Mouse (Mus musculus) retina, embryonic 14.5 days (tissue): ENCODE results near the gene Egfl8.

Experiments
- DNase-seq: peaks from one replicate; pipeline ENCODE4 v3.0.0-alpha.2; 2015; ENCODE audit warnings: low spot score

Egfl8 gene

GRCm38 (mm10) chr17:34648141-34648890, 32.5 kb upstream of the Egfl8 start:
- no peak for DNase-seq

DNA sequence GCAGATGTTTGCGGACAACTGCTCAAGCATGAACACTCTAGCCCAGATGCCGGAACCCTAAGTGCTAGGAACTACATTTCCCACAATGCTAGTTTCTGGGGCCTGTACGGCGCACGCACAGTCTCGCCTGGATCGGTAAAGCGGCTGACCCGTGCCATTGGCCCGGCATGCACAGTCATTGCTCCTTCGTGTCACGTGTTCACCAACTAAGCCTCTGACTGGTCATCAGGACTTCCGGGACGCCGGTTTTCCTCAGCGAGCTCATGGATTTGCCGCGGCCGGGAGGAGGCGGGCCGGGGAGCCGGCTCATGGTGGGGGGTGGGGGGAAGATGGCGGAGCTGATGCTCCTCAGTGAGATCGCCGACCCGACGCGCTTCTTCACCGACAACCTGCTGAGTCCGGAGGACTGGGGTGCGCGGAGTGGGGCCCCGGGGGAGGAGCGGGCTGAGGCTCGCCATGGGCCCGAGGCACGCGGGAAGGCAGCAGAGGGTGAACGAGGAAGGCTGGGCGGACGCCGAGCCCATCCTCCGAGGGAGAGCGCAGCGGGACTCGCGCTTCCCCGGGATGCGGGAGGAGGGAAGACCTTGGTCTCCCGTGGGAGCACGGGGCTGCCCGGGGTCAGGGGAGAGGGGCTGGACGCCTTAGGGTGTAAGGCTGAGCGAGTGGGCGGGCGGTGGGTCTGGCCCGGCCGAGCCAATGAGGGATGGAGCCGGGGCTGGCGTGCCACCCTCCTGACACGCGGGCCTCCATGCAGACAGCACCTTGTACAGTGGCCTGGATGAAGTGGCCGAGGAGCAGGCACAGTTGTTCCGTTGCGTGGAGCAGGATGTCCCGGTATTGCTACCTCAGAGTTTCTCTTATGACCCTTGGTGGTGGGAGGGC, 31.4 kb upstream of the Egfl8 start, which contains the start of gene Atf6b:
Gene Atf6b (plus strand): TSS at position 241 of the 882 bp plus-strand sequence.
- DNase-seq, result peak; percentile 98

DNA sequence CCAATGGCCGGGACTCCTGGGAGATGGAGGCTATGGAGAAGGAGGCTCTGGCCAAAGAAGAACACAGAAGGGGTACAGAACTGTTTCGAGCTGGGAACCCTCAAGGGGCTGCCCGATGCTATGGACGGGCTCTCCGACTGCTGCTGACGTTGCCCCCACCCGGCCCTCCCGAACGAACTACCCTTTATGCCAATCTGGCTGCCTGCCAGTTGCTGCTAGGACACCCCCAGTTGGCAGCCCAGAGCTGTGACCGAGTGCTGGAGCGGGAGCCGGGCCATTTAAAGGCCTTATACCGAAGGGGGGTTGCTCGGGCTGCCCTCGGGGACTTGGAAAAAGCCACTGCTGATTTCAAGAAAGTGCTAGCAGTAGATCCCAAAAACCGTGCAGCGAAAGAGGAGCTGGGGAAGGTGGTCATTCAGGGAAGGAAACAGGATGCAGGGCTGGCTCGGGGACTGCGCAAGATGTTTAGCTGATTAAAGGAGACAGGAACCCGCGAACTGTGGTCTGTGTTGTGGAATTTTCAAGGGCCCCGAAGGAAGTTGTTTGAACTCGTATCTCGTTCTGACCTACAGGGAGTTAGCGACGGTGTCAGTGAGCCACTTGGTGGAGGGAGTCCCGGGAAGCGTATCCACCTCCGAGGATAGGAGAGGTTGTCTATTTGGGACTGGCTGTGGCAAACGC, 30.2 kb upstream of the Egfl8 start:
- DNase-seq, result no peak

DNA sequence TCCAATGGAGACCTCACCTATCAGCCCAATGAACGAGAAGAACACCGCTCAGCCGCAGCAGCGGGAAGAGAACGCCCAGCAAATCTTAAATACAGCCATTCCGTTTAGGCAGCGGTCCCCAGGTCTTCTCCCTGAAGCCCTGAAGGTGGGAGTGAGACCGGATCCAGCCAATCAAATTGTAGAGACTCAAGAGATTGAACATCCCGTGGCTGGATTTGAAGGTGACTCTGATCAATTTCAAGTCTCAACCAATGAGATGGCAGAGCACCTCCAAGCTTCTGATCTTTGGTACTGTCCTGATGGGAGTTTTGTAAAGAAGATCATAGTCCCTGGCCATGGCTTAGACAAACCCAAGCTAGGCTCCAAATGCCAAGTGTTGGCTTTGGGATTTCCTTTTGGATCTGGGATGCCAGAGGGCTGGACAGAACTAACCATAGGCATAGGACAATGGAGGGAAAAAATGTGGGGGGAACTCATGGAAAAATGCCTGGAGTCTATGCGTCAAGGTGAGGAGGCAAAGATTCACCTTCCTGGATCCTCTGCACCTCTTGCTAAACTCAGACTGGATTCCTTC, 29.6 kb upstream of the Egfl8 start:
- DNase-seq, result no peak

DNA sequence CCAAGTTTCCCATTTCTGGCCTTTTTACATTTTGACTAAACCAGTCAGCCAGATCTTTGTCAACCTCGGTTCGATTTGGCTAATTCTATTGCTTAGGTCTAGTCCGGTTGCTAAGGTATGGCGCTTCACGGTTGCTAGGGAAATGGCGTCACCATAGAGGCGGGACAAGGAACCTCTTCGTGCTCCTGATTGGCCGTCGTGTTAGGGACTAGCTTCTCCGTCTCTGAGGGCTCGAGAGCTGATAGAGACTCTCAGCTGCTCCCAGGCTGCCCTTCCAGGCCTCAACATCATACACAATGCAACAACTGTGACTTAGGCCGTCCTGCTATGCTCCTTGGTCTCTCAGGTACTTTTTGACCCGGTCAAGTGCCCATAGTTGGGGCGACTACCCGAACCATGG, 28.8 kb upstream of the Egfl8 start, which contains the start of gene Fkbpl:
Gene Fkbpl (plus strand): TSS at position 157 of the 400 bp plus-strand sequence.
- DNase-seq, result peak; percentile 98

- DNase-seq, result no peak
Observed at GRCm38 (mm10) chr17:34643944-34644343, 28.2 kb upstream of the Egfl8 start.

DNA sequence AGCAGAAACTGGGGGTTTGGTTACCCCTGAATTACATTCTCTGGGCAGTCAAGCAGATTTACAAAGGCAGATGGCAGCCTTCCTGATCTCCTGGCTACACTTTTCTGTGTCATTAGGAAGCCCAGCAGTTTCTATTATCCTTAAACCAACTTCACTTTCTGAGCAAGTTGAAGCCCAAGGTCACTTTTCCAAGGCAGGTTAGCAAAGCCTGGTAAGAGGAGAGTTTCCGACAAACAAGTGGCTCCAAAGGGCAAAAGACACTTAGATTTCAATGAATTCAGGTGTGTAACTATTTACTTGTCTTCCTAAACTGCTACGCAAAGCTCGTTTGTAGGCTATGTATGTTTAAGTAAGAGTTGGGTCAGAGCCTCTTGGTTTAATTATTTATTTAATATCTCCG, 27.6 kb upstream of the Egfl8 start:
- DNase-seq, result no peak

DNA sequence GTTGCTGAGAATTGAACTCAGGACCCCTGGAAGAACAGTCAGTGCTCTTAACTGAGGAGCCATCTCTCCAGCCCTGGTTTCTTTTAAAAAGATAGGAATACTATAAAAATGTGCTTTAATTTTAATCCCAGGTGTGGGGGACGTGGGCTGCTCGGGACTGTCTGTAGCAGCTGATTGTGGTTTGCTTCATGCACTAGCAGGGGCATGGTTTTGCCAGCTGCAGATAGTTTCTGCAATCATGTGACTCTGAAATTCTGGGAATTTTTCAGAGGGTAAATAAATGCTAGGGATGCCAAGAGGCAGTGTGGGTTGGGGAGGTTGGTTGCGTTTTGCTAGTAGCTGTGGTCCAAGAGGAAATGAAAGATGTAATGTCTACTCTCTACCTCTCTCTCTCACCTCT, 26.2 kb upstream of the Egfl8 start:
- no peak for DNase-seq

GRCm38 (mm10) chr17:34640778-34641601, 25.2 kb upstream of the Egfl8 start:
- DNase-seq, result peak; percentile 70

- no peak for DNase-seq
Observed at GRCm38 (mm10) chr17:34639461-34640255, 23.9 kb upstream of the Egfl8 start.

DNA sequence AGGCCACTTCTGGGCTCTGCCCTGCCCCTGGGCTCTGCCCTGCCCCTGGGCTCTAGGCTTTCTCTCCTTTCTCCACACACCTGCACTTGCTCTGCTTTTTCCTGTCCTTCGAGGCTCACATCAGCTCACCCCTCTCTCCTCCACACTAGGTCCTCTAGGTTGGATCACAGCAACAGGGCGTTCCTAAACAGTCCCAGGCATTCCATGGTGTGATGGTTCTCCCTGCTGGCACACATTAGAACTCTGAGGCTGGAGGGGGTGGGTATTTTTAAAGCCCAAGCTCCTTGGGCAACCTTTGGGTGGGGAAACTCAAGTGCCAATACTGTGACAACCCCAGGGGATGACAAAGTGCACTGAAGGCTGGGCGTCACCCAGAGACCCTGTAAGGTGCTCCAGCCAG, 21.7 kb upstream of the Egfl8 start:
- DNase-seq, result no peak

DNA sequence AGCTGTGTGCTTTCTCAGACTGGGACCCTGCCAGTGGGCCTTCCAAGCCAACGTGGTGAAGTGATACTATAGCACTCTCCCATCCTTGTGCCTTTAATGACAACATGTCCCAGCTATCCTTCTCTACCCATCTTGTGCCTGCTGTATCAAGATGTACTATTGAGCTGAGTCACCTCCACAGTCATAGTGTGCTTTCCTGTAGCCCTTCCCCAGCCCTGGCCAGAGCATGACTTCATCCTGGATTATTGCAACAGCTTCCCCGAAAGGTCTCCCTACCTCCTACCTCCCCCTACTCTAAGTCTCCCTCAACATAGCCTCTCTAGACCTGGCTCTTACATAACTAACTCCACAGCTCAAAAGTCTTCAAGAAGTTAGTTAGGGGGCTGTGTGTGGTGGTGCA, 19.9 kb upstream of the Egfl8 start:
- DNase-seq, result no peak

DNA sequence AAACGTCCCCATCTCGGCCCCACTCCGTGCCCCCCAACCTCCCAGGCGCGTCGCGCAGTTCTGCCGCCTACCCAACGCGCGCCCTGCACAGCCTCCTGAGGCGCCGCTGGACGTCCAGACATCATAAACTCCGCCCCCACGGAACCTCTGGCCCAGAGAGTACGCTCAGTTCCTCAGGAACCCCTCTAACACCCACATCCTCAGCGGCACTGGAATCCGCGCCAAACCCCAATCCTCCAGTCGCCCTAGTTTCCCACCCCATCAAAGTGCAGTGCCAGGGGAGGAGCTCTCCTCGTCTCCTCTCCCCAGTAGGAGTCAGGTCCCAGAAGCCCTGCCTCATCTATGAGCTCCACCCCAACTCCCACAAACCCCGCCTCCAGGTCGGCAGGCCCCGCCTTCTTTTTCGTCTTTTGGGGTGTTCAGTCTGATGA, 16.5 kb upstream of the Egfl8 start:
- peak; percentile 75 for DNase-seq

- no peak for DNase-seq
Observed at GRCm38 (mm10) chr17:34631647-34632046, 15.9 kb upstream of the Egfl8 start.

- no peak for DNase-seq
Observed at GRCm38 (mm10) chr17:34630761-34631301, 15.1 kb upstream of the Egfl8 start.

DNA sequence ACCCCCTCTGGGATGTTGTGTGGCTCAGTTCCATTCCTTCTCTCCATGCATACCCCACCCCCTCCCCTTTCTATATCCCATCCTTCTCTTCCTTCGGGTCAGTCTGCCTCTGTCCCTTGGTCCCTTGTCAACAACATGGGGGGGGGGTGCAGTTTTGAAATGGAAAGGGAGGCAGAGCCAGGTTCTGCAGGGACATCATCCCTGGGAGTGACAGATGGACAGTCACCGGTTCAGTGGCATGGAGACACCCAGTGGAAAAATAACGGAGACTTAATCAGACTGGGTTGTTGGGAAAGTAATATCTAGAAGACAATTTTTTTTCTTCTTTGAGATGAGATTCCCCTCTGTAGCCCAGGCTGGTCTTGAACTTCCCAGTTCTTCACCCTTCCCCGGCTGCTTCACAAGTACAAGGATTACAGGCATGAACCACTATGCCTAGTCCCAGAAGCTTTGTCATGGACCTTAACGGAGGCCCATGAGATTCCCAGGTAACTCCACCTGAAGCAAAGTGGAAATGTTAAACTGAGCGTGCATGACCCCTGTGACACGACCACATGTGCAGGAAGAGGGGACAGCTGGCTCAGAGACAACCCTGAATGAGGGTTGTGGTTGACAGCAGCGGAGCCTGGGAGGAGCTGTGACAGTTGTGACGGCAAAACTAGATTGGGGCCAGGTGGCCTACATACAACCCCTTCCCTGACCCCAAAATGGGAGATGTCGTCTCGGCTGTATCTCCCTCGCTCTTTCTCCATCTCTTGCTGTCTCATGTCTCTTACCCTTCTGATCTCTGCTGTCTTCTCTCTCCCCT, 14.2 kb upstream of the Egfl8 start:
- no peak for DNase-seq

GRCm38 (mm10) chr17:34629221-34629751, 13.5 kb upstream of the Egfl8 start, which contains the start of gene Prrt1:
Prrt1 (plus strand) TSS chr17:34629533.
- DNase-seq, result no peak

DNA sequence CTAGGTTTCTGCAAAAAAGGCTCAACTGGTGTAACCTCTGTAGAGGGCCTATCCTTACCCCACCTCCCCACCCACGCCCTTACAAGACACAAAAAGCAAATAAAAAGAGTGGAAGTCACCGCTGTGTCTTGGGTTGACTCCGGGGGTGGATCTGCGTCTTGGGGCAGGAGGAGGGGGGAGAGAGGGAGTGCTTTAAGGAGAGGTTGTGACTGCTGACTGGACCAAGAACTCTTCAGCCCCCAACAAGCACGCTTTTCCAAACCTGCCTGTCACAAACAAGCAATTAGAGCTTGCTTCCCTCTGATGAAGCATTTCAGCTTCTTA, 12.8 kb upstream of the Egfl8 start:
- DNase-seq, result no peak
